In genomic region chr5:67306698-67307521, GRCm38 (mm10) we compare ENCODE assay signal across 8 mouse cellular contexts. TPM values are rescaled to one million over a fixed set of nuclear protein-coding genes. Genes with fewer than 3 reads are reported as not detected.
A peak's percentile ranks its signal among the peaks of the same experiment; 100 is the strongest.
DNase-seq lines count a peak whose midpoint lies in the region; ATAC-seq and TF ChIP-seq lines count a peak whose summit lies in the region.

Gene Slc30a9 (plus strand): TSS chr5:67306955.

- peak; percentile 43 for TF ChIP-seq CTCF in gastrocnemius, adult 2 months (IDR thresholded peaks at IDR 0.05)
- no peak for TF ChIP-seq CTCF in hindbrain, postnatal 0 days (IDR thresholded peaks at IDR 0.05; ENCODE audit: low read depth)
- peak; percentile 18 for TF ChIP-seq CTCF in left cerebral cortex, adult 2 months (IDR thresholded peaks at IDR 0.05)

- under 1% methylated on average over 79 of the region's 83 CpGs for WGBS in hindbrain, postnatal 0 days

- peak; percentile 99 for ATAC-seq in hindbrain, postnatal 0 days
- ATAC-seq in megakaryocyte, adult 5-6 weeks (ENCODE audit: poor library complexity, severe bottlenecking): peak; percentile 93

- no peaks in the 10 kb centered on the region for H3K27me3 ChIP-seq in hindbrain, postnatal 0 days (ENCODE audit: insufficient read depth, low read length)

- peak within 1 kb of the TSS; percentile 95 for H3K27ac ChIP-seq in gastrocnemius, adult 2 months
- H3K27ac ChIP-seq in hindbrain, postnatal 0 days: peak within 1 kb of the TSS; percentile 79
- peak within 1 kb of the TSS; percentile 96 for H3K27ac ChIP-seq in left cerebral cortex, adult 2 months

- intact Hi-C loops in gastrocnemius, adult 2 months (cut with DNase I): loop anchor here (2.0 kb wide), 1 partner anchor 46 kb away; the partner anchor contains the start of gene Tmem33
- intact Hi-C loops in left cerebral cortex, adult 2 months (cut with DNase I): loop anchor here (2.0 to 5.0 kb wide), 2 partner anchors 46 to 115 kb away; partner anchors contain the start of gene Tmem33

- H3K4me3 ChIP-seq in gastrocnemius, adult 2 months: peak within 1 kb of the TSS; percentile 98
- peak within 1 kb of the TSS; percentile 99 for H3K4me3 ChIP-seq in hindbrain, postnatal 0 days (ENCODE audit: low read length)
- peak within 1 kb of the TSS; percentile 75 for H3K4me3 ChIP-seq in left cerebral cortex, adult 2 months

- peak within 1 kb of the TSS; percentile 90 for H3K9ac ChIP-seq in hindbrain, postnatal 0 days (replicated peaks; ENCODE audit: low read length)

- H3K36me3 ChIP-seq in hindbrain, postnatal 0 days (ENCODE audit: insufficient read depth, low read length): no peaks in the 10 kb centered on the region

- peak; percentile 67 for DNase-seq in WW6 (ENCODE audit: low read depth, low spot score)
- peak; percentile 90 to 94 for DNase-seq in cerebellum, postnatal 4 days (ENCODE audit: low spot score in 2 of 2)
- peak; percentile 96 for DNase-seq in gastrocnemius, adult 2 months
- peak; percentile 93 for DNase-seq in hindbrain, postnatal 0 days (ENCODE audit: low spot score)
- DNase-seq in left cerebral cortex, adult 2 months (ENCODE audit: extremely low spot score in 1 of 2, low spot score in 2 of 2): peak; percentile 92 to 94
- DNase-seq in right cerebral cortex, adult 2 months (ENCODE audit: low spot score in 2 of 2): peak; percentile 89 to 92
- DNase-seq in urinary bladder, postnatal 14 days (ENCODE audit: low spot score): peak; percentile 92

- peak within 1 kb of the TSS; percentile 88 for H3K4me2 ChIP-seq in hindbrain, postnatal 0 days (ENCODE audit: low read depth, low read length)

- no peaks in the 10 kb centered on the region; the same call in 1 of the 2 replicates for H3K4me1 ChIP-seq in hindbrain, postnatal 0 days (ENCODE audit: insufficient read depth, low read length)

- H3K9me3 ChIP-seq in hindbrain, postnatal 0 days (ENCODE audit: low read length): no peaks in the 10 kb centered on the region

RNA-seq across cellular contexts. Expression of gene Slc30a9, which starts in this region (rescaled TPM):
- 100 to 1,000 TPM; 116 to 141 TPM for total RNA-seq in gastrocnemius, adult 2 months (2021)
- total RNA-seq in hindbrain, postnatal 0 days (2014; rRNA removed): 72.8 and 90.5 TPM in 2 replicates
- polyA plus RNA-seq in hindbrain, postnatal 0 days (2015; fragmentation: Nextera tagmentation; extraction: Ambion mirVana): 175 and 179 TPM in 2 replicates
- total RNA-seq in left cerebral cortex, adult 2 months (2021): 100 to 1,000 TPM; 168 to 178 TPM
- total RNA-seq in megakaryocyte, adult 5-6 weeks (2015): 17.4 and 22.5 TPM in 2 replicates
- 20.3 and 42.4 TPM in 2 replicates for total RNA-seq in megakaryocyte, adult 5-6 weeks (2017)

Comparison
In these comparisons a context has a peak if more than half of its experiments do, and no peak if none do; other contexts are left out.
1. Peak in every context shown above with its lines: DNase-seq, ATAC-seq, H3K4me3 ChIP-seq and H3K27ac ChIP-seq.